Mouse (Mus musculus) G1E (cell line): ENCODE data around the gene Krtap3-1.

Experiments
- CTCF ChIP-seq: IDR thresholded peaks from 2 replicates; pipeline ENCODE4 v1.5.1; 2012; ENCODE audit warnings: low read depth, low read length, inconsistent platforms, mixed read lengths
- GATA1 ChIP-seq: IDR thresholded peaks from 2 replicates; pipeline ENCODE4 v1.6.1; 2012; ENCODE audit warnings: borderline replicate concordance, low read length, inconsistent platforms, mixed read lengths
- GATA2 ChIP-seq: IDR thresholded peaks from 2 replicates; pipeline ENCODE4 v1.6.1; 2012; ENCODE audit warnings: low read depth, low read length, inconsistent platforms, borderline replicate concordance
- POLR2AphosphoS5 ChIP-seq: IDR thresholded peaks from 2 replicates; pipeline ENCODE4 v1.6.1; 2012; ENCODE audit warnings: low read depth, low read length, inconsistent platforms; ENCODE audit not compliant: insufficient replicate concordance
- TAL1 ChIP-seq: conservative IDR thresholded peaks from 2 replicates; pipeline ENCODE4 v1.6.1; 2012; ENCODE audit warnings: low read depth, low read length, inconsistent platforms, mixed read lengths

- no peak for TF ChIP-seq CTCF
- TF ChIP-seq TAL1, result no peak
- no peak for TF ChIP-seq GATA1
- no peak for TF ChIP-seq GATA2
- no peak for TF ChIP-seq POLR2AphosphoS5
Measured at GRCm38 (mm10) chr11:99521288-99521860, 45.1 kb downstream of the Krtap3-1 start, which contains the start of gene Krt39.
